Mouse (Mus musculus) stomach, embryonic 14.5 days (tissue): ENCODE results near the gene 1700088E04Rik. TPM values are rescaled to one million over a fixed set of nuclear protein-coding genes. Genes with fewer than 3 reads are reported as not detected.

Source experiments
- ATAC-seq: fragments of 200-750 bp; cut with Nextera tagmentation; 2 replicates; pipeline ENCODE4 v1.8.0; 2017; ENCODE audit warnings: low read depth, moderate TSS enrichment; ENCODE audit not compliant: insufficient number of reproducible peaks, insufficient read depth, low FRiP score
- H3K27ac ChIP-seq: fragments of 300-500 bp; sonication (generic); 2 replicates; pipeline ENCODE4 v1.5.1; 2014; ENCODE audit warnings: mild to moderate bottlenecking, low read length, moderate library complexity, mixed read lengths
- H3K27me3 ChIP-seq: fragments of 300-500 bp; sonication (generic); 2 replicates; pipeline ENCODE4 v1.6.1; 2014; ENCODE audit warnings: low read length, control low read depth, mixed read lengths; ENCODE audit not compliant: control insufficient read depth, insufficient read depth
- H3K36me3 ChIP-seq: fragments of 300-500 bp; sonication (generic); 2 replicates; pipeline ENCODE4 v1.6.1; 2014; ENCODE audit warnings: mild to moderate bottlenecking, control low read depth, low read length, moderate library complexity, mixed read lengths; ENCODE audit not compliant: control insufficient read depth, insufficient read depth
- H3K4me1 ChIP-seq: fragments of 300-500 bp; sonication (generic); 2 replicates; pipeline ENCODE4 v1.6.1; 2014; ENCODE audit warnings: low read length, control low read depth, mixed read lengths; ENCODE audit not compliant: control insufficient read depth, insufficient read depth
- H3K4me2 ChIP-seq: fragments of 300-500 bp; sonication (generic); replicated peaks from 2 replicates; pipeline ENCODE4 v1.6.1; 2014; ENCODE audit warnings: low read depth, low read length, control low read depth
- H3K4me3 ChIP-seq: fragments of 300-500 bp; sonication (generic); 2 replicates; pipeline ENCODE4 v1.5.1; 2014; ENCODE audit warnings: low read depth, low read length, control low read depth
- H3K9ac ChIP-seq: fragments of 300-500 bp; sonication (generic); replicated peaks from 2 replicates; pipeline ENCODE4 v1.6.1; 2014; ENCODE audit warnings: low read depth, mild to moderate bottlenecking, control low read depth, low read length, moderate library complexity, mixed read lengths
- H3K9me3 ChIP-seq: fragments of 300-500 bp; sonication (generic); 2 replicates; pipeline ENCODE4 v1.6.1; 2016; ENCODE audit warnings: low read depth, low read length, control low read depth; ENCODE audit not compliant: control insufficient read depth
- WGBS: fragments of 180-500 bp; shearing (Covaris S2); extraction: QIAGEN DNeasy Blood & Tissue Kit; methylation state at CpG from one replicate; pipeline ENCODE4 v1.1.7; 2014; 5-methylcytosine and 5-hydroxymethylcytosine counted together
- polyA plus RNA-seq: library from polyadenylated mRNA; unstranded; fragments of >200 nt; fragmentation: Nextera tagmentation; extraction: Ambion mirVana; gene quantifications from 2 replicates; pipeline ENCODE4 v1.2.1, GENCODE M21; 2014

The 1700088E04Rik gene
- polyA plus RNA-seq, 1 experiment from 2014 or later, result 8.7 TPM

GRCm38 (mm10) chr15:79128208-79128607 is 12.8 kb downstream of the 1700088E04Rik start:
- Histone ChIP-seq H3K4me3 (no peak overlapping the region), H3K4me1 (no peaks in the 10 kb centered on the region), H3K36me3 (peaks cover 54% of the 10 kb centered on the region), H3K4me2 (no peak overlapping the region), H3K9ac (no peak overlapping the region), H3K27ac (no peak overlapping the region), H3K9me3 (0 out of 2 replicates have a peak, but pooled peaks cover 5% of the 10 kb centered on the region), H3K27me3 (no peaks in the 10 kb centered on the region)
- no peak for ATAC-seq
- 94% methylated on average over 5 of the region's 5 CpGs for WGBS

- Histone ChIP-seq H3K4me1 (no peaks in the 10 kb centered on the region), H3K4me2 (no peak overlapping the region), H3K27me3 (no peaks in the 10 kb centered on the region), H3K27ac (no peak overlapping the region), H3K36me3 (peaks cover 60% of the 10 kb centered on the region), H3K9me3 (0 out of 2 replicates have a peak, but pooled peaks cover 5% of the 10 kb centered on the region), H3K9ac (no peak overlapping the region), H3K4me3 (no peak overlapping the region)
- no peak for ATAC-seq
- WGBS, result 95% methylated on average over 12 of the region's 12 CpGs
Measured at GRCm38 (mm10) chr15:79127101-79127500, 14.0 kb downstream of the 1700088E04Rik start.

GRCm38 (mm10) chr15:79126217-79126932 is 14.7 kb downstream of the 1700088E04Rik start:
- no peak overlapping the region for H3K27ac ChIP-seq
- H3K4me2 ChIP-seq, result no peak overlapping the region
- H3K36me3 ChIP-seq, result peaks cover 58% of the 10 kb centered on the region
- H3K4me3 ChIP-seq, result no peak overlapping the region
- H3K9me3 ChIP-seq, result 0 out of 2 replicates have a peak, but pooled peaks cover 5% of the 10 kb centered on the region
- WGBS, result 77% methylated on average over 13 of the region's 13 CpGs
- no peak for ATAC-seq
- H3K27me3 ChIP-seq, result no peaks in the 10 kb centered on the region
- no peak overlapping the region for H3K9ac ChIP-seq
- no peaks in the 10 kb centered on the region for H3K4me1 ChIP-seq

- 0 out of 2 replicates have a peak, but pooled peaks cover 5% of the 10 kb centered on the region for H3K9me3 ChIP-seq
- no peak for ATAC-seq
- WGBS, result 84% methylated on average over 10 of the region's 10 CpGs
- no peaks in the 10 kb centered on the region for H3K4me1 ChIP-seq
- no peak overlapping the region for H3K27ac ChIP-seq
- peaks cover 57% of the 10 kb centered on the region for H3K36me3 ChIP-seq
- no peak overlapping the region for H3K4me2 ChIP-seq
- H3K27me3 ChIP-seq, result no peaks in the 10 kb centered on the region
- no peak overlapping the region for H3K9ac ChIP-seq
- H3K4me3 ChIP-seq, result no peak overlapping the region
Measured at GRCm38 (mm10) chr15:79124331-79124875, 16.6 kb downstream of the 1700088E04Rik start.

GRCm38 (mm10) chr15:79123751-79124150 is 17.3 kb downstream of the 1700088E04Rik start:
- no peak overlapping the region for H3K4me3 ChIP-seq
- H3K27ac ChIP-seq, result no peak overlapping the region
- H3K4me2 ChIP-seq, result no peak overlapping the region
- H3K9me3 ChIP-seq, result 0 out of 2 replicates have a peak, but pooled peaks cover 5% of the 10 kb centered on the region
- no peak for ATAC-seq
- H3K4me1 ChIP-seq, result no peaks in the 10 kb centered on the region
- H3K27me3 ChIP-seq, result no peaks in the 10 kb centered on the region
- H3K9ac ChIP-seq, result no peak overlapping the region
- peaks cover 57% of the 10 kb centered on the region for H3K36me3 ChIP-seq
- WGBS, result 83% methylated on average over 6 of the region's 6 CpGs

GRCm38 (mm10) chr15:79122546-79122945 is 18.5 kb downstream of the 1700088E04Rik start:
- 79% methylated on average over 13 of the region's 13 CpGs for WGBS
- ATAC-seq, result no peak
- H3K36me3 ChIP-seq, result peaks cover 50% of the 10 kb centered on the region

GRCm38 (mm10) chr15:79122119-79122518 is 18.9 kb downstream of the 1700088E04Rik start:
- H3K9me3 ChIP-seq, result no peaks in the 10 kb centered on the region

More at GRCm38 (mm10) chr15:79122546-79122945, 18.5 kb downstream of the 1700088E04Rik start:
- H3K27me3 ChIP-seq, result no peaks in the 10 kb centered on the region
- H3K4me3 ChIP-seq, result no peak overlapping the region
- H3K27ac ChIP-seq, result no peak overlapping the region
- no peak overlapping the region for H3K9ac ChIP-seq
- no peak overlapping the region for H3K4me2 ChIP-seq
- no peaks in the 10 kb centered on the region for H3K9me3 ChIP-seq
- no peaks in the 10 kb centered on the region for H3K4me1 ChIP-seq

GRCm38 (mm10) chr15:79119491-79119890 is 21.6 kb downstream of the 1700088E04Rik start:
- no peak overlapping the region for H3K4me2 ChIP-seq
- 80% methylated on average over 9 of the region's 9 CpGs for WGBS
- peaks cover 50% of the 10 kb centered on the region for H3K36me3 ChIP-seq
- H3K4me1 ChIP-seq, result no peaks in the 10 kb centered on the region
- H3K27ac ChIP-seq, result no peak overlapping the region
- no peak overlapping the region for H3K4me3 ChIP-seq
- H3K27me3 ChIP-seq, result no peaks in the 10 kb centered on the region
- H3K9ac ChIP-seq, result no peak overlapping the region
- no peaks in the 10 kb centered on the region for H3K9me3 ChIP-seq
- no peak for ATAC-seq

More at GRCm38 (mm10) chr15:79122119-79122518, 18.9 kb downstream of the 1700088E04Rik start:
- Histone ChIP-seq H3K27me3 (no peaks in the 10 kb centered on the region), H3K4me3 (no peak overlapping the region), H3K4me2 (no peak overlapping the region), H3K27ac (no peak overlapping the region), H3K4me1 (no peaks in the 10 kb centered on the region), H3K9ac (no peak overlapping the region), H3K36me3 (peaks cover 46% of the 10 kb centered on the region)
- 87% methylated on average over 4 of the region's 4 CpGs for WGBS
- ATAC-seq, result no peak
